Mouse (Mus musculus) frontal cortex, postnatal 10 days (tissue): Measurements from ENCODE around the gene Gm21541.
"Not testable (repeated sequence)": the region's sequence is repeated elsewhere in the genome, so short reads cannot be mapped to it uniquely, and the experiment has no call there.

ENCODE experiments used
- DNase-seq, 2 experiments: peaks; one replicate each; pipeline ENCODE4 v3.0.0; 2022; ENCODE audit warnings: low spot score in 2 of 2, mixed read lengths in 1 of 2

Gene Gm21541

DNA sequence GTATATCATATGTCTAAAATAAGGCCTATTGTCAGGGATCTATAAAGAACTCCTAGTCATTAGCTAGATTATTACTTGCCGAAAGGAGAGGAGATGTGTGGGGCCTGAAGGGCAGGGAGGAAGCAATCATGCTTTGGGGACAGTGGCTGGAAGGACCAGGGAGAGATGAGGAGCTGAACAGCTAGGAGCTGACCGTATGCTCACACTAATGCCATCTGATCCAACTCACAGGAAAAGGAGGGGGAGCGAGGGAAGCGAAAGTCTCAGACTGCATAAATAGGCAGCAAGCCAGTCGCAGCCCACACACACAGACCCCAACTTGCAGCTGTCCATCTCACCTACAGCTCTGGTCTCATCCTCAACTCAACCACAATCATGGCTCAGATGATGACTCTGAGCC lies at the start of gene Gm21541:
Gene Gm21541 (plus strand): TSS at position 301 of the 400 bp plus-strand sequence.
- DNase-seq: not testable (repeated sequence)

DNA sequence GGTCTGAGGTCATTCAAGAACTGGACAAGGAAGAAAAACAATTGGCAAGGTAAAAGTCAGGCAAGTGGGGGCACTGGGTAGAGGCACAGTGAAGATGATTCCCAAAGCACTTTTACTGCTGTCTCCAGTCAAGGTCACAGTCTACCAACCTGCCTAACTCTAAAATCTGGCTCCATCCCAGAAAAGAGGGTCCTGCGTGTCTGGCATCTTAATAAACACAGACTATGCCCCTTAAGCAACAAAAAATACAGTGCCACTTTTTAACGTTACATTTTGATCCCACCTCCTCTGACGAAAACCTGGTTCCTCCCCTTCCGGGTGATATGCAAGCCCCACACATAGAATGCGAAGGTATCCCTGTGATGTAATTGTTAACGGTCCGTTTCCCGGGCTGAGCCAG lies 37.9 kb downstream of the Gm21541 start, which contains the start of gene Gm20878:
Gene Gm20878 (plus strand): TSS at position 301 of the 400 bp plus-strand sequence.
- not testable (repeated sequence) for DNase-seq
